Mouse (Mus musculus): ENCODE results near the gene 2410002F23Rik. TPM values are rescaled to one million over a fixed set of nuclear protein-coding genes. Genes with fewer than 3 reads are reported as not detected.
A peak's percentile ranks its signal among the peaks of the same experiment; 100 is the strongest.
"Not testable (repeated sequence)": the region's sequence is repeated elsewhere in the genome, so short reads cannot be mapped to it uniquely, and the experiment has no call there.

2410002F23Rik gene
- total RNA-seq, 2 experiments from 2014 or later, result 4.9 to 5.9 TPM

DNA sequence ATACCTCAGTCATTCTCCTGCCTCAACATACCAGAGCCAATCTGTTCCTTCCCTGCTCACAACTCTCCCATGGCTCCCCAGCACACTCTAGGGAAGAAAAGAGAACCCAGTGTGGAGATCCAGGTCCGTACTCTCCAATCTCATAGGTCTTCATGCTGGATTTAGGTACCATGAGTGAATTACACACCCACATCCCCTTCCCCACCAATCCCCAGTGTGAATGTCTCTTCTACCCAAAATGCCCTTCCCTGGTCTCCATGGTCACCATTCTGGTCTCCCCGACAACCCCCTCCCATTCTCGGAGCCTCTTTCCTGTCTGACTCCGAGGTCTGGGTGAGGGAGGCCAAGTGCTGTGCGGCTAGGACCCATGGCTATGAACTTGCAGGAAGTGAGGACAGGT lies 14.6 kb downstream of the 2410002F23Rik start, which contains the start of gene Gm15517:
Gm15517 (plus strand) TSS at position 301 of the 400 bp plus-strand sequence.
- DNase-seq (ENCODE audit: low spot score), result no peak

DNA sequence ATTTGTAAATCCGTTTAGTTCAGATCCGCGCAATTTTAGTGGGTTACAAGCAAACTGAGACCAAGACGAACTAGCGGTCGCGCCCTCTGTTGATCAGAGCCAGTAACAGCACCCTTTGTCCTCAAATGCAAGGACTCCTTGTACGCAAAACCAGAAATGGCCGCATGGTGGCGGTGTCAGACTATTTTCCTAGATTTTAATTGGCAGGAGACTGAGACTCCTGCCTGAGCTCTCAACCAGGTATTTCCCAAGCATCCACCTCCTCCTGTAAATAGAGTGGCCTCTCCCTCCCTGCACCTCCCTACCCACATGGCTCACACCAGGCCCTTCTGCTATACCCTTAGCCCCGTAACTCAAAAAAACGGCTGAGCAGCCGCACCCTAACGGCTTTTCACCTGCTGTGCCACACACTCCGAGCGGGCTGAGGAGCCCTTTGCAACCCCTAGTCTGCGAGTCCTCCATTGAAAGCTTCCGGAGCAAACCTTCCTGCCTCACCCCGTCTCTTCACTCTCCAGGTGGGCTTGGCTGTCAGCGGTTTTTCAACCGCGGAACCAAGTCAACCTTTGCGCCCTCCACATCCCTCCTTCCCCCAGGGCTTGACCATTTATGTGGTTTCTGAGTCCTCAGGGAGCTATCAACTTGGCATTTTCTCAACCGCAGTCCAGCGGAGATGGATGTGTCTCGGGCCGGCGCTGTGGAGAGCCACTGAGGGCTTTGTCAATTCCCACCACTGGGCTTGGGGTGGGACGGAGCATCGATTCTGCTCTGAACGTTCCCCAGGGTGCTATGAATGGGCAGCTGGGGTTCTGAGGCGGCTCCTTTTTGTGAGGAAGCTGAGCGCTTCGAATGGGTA lies 16.5 kb downstream of the 2410002F23Rik start:
- DNase-seq (ENCODE audit: low spot score), result peak; percentile 94

DNA sequence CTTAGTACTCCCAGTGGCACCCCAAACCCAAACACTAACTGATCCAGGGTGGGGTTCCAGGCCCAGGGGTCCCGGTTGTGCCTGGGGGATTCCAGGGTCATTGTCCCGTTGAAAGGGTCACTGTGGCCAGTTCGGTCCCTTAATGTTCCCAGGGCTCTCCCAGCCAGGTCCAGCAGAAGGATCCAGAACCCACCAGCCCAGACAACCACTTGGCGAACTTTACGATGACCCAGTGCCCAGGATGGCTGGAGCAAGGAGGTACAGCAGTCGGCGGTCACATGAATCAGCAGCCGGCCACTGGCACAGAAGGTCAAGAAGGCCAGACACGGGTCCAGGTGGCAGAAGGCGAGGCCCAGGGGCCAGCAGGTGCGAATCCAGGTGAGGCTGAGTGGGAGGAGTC lies 21.6 kb downstream of the 2410002F23Rik start:
- DNase-seq (ENCODE audit: low spot score), result no peak

DNA sequence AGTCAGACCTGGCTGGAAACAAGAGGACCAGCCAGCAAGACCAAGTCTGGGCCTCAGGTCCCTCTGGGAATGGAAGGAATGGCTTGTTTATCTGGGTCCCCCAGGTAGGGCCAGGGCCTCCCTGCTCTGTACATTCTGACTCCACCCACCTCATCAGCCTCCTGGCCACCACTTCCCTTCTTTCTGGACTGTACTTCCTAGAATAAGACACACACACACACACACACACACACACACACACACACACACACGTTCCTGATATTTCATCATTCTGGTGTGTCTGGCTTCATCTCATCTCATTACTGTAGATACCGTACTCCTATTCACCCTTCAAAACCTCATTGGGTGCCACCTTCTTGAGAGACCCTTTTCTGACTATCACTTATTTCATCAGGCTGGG lies 22.9 kb downstream of the 2410002F23Rik start:
- no peak for DNase-seq (ENCODE audit: low spot score)

DNA sequence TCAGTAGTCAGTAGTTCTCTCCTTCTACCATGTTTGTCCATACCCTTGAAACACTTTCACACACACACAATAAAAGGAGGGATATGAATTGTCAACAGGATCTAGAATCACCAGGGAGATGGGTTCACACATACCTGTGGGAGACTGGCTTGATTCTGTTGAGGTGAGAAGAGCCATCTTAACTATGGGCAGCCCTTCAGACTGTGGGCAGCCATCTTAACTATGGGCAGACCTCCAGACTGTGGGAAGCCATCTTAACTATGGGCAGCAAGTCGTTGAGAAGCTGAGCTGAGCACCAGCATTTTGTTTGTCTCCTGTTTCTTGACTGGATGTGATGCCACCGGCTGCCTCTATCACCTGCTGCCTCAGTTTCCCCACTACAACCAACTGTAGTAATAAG lies 24.8 kb downstream of the 2410002F23Rik start:
- DNase-seq (ENCODE audit: low spot score), result no peak

DNA sequence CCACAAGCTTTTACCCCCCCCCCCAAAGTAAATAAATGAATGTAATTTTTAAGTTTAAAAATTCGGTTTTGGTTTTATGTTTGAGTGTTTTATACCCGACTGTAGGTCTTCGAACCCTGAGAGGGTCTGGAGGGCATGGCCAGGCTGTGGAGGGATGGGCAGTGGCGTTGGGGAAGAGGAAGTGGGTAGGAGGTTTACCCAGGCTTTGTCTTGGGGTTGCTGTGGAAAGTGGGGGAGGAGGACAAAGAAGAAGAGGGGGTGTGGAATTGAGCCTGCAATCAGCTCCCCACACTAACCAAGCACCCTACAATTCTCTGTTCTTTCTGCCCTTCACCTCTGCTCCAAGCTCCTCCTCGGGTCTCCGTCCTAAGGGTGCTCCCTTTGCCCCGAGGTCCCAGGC lies 26.0 kb downstream of the 2410002F23Rik start:
- DNase-seq (ENCODE audit: low spot score), result no peak

DNA sequence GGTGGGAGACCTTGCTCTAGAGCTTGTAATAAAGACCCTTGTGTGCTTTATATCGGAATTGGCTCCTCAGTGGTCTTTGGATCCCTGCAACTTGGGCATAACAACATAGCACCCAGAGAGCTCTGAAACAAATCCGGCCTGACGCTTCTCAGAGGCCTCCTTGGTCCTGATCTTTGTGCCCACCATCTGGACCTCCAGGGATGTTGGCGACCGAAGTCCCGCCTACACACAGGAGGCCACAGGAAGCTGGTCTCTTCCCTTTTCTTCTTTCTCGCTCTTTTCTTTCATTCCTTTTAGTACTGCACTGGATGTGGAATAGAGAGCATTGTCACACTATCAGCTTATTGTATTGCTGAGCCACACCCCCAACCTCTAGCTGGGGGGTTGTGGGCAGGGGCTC lies 26.9 kb downstream of the 2410002F23Rik start:
- DNase-seq (ENCODE audit: low spot score), result no peak

DNA sequence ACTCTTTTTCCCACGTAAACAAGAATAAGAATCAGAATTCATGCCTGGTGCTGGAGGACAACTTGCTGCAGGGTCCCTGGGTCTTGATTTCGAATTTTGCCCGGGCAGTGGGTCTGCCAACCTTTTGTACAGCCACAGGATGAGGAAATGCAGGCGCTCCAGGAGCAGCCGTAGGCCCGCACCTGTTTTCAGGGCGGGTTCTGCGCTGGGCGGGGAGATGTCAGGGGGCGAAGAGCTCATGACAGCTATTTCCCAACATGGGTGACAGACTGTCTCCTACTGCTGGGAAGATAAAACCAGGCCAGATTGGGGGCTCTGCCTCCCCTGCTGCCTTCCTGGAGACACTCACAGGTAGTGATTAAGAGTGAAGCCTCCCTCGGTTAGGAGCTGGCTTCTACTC lies 27.6 kb downstream of the 2410002F23Rik start:
- DNase-seq (ENCODE audit: low spot score), result no peak

DNA sequence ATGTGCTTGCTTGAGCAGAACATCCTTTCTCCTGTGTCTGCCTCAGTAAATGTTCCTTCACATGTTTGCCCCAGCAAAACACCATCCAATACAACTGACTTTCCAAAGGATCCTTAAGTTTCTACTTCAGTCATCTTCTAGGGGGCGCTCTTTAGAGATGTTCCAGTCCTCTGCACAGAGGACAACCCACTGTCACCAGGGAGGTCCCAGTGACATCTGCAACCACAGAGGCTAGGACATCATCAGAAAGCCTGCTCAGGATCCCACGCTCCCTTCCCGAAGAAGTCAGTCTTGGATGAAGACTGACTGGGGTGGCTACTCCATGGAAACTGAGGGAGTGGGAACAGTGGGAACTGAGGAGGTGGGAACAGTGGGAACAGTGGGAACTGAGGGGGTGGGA lies 29.0 kb downstream of the 2410002F23Rik start:
- DNase-seq (ENCODE audit: low spot score), result no peak

DNA sequence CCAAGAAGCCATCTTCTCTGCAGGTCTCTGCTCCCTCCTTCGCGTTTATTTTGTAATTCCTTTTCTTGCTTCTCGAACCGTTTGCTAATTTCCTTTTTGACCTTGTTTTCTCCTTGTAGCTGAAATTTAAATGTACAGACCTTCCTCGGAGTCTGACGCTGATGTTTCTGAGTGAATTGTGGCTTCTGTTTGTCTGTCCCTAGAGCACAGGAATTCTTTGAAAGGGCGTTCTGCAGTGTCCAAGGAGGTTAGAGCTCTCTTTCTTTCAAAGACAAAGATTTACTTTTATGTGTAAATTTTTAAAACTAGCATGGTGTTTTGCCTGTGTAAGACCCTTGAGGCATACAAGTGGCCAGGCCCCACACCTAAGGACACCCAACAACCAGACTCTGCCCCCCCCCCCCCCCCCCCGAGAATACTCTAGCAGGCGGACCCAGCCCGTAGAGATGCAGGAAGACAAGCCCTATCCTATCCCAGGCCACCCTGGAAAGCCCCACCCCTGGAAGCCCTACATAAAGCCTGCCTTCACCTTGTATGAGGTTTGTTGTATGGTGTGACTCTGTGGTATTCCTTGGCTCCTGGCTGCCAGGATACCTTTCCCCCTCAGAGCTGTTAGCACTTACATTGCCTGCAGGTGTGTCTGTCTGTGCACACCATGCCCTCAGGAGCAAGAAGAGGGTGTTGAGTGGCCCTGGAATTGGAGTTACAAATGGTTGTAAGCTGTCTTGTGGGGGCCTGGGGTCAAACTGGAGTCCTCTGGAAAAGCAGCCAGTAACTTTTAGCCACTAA lies 30.1 kb downstream of the 2410002F23Rik start:
- no peak for DNase-seq (ENCODE audit: low spot score)

DNA sequence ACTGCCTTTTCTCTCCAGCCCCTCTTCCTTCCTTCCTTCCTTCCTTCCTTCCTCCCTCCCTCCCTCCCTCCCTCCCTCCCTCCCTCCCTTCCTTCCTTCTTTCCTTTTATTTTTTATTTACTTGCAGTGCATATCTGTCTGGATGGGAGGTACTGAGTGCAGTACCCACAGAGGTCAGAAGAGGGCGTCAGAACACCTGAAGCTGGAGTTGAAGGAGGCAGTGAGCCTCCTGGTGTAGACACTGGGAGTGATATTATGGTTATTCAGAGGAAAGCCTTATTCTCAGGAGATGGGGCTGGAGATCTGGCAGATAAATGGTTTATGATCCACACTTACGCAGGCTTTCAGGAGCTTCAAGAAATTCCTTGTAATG lies 30.7 kb downstream of the 2410002F23Rik start:
- no peak for DNase-seq (ENCODE audit: low spot score)

DNA sequence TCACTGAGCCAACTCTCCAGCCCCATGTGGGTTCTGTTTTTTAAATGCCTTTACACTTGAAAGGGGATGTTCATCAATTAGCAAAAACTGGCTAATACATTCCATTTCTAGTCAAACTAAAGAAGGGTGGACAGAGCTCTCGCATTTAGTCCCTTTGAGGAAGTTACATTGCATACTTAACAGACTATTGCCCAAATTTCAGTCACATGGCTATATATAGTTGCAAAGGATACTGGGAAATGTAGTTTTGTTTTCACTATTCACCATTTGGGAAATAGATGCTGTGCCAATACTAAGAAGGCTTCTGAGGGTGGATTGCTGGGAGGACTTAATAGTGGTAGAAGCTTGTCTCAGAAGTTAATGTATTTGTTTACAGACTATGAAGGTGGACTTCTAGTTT lies 34.4 kb downstream of the 2410002F23Rik start:
- no peak for DNase-seq (ENCODE audit: low spot score)

DNA sequence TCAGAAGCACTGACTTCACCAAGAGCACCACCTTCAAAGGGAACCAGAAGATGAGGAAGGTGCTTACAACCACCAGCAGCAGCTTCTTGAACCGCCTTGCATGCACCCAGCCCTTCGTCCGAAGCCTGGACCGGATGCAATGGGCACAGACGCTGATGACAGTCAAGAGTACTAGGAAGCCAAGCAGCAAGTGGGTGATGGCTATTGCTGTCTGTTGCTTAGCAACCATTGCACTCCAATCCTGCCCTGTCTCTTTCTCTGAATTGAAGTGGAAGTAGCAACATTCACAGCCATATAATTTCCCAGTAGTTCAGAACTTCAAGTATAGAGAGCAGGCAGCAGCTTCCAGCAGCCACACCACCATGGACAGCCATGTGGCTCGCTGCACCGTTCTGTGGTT lies 35.1 kb downstream of the 2410002F23Rik start:
- no peak for DNase-seq (ENCODE audit: low spot score)

DNA sequence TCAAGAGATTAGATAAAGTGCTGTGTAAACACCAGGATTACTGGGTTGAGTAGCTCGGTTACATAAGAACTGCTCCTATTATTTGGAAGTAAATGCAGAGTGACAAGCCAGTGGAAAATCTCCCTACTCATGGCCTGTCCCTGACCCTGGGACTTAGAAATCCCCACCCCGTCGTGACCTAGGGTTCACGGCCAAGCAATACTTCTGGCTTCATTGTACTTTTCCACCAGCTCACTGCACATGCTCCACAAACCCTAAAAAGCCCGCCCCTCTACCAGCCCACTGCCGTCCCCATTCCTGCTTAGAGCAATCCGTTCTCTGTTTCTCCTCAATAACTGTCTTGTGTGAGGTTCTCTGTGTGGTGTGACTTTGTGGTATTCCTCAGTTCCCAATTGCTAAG lies 41.2 kb downstream of the 2410002F23Rik start:
- DNase-seq (ENCODE audit: low spot score), result no peak

DNA sequence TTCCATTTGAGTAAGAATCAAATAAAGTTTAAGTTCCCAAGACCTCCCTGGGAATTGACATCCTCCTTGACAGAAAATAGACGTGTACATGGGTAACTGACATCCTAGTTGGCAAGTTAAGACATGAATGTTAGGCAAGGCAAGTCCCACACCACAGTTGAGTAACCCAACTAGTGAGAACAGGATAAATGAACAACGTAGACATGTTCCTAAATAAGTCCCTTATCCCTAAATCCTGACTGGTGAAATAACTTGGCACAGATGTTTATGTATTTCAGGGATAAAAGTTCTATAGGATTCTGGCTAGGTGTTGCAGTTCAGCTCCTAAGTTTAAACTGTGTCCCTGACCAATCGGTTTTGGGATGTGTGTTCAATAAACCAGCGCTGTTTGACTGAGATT lies 44.5 kb downstream of the 2410002F23Rik start:
- no peak for DNase-seq (ENCODE audit: low spot score)

DNA sequence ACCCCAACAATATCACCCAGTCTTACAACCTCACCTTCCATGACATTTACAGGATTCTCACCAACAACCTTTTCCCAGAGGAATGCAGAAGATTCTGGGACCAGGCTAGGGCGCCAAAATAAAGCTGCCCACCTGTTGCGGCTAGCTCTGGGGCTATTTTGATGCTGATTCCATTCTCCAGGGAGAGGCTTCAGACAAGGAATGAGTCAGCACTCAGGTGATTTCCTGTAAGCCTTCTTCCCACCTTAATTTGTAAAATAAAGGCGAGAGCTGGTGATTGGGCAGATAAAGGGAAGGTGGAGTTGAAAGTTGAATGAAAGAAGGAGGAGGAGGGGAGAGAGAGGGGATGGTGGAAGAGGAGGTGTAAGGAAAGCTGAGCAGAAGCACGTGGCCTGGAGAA lies 44.9 kb downstream of the 2410002F23Rik start:
- no peak for DNase-seq (ENCODE audit: low spot score)

DNA sequence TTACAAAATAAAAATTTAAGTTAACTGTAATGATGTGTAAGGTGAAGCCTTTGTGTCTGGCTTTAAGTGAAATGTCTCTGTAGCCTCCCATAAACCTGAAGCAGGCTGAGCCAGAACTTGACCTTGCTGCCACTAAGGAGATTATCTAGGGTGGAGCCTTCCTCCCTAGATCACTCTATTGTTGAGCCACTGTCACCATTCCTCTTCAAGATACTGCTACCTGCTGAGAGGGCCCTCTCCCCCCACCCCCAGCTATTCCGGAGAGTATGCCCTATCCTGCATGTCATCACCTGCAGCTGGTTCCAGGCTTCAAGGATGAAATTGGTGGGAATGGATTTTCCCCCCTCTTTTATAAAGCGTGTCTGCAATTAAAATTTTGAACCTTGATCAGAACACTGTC lies 51.0 kb downstream of the 2410002F23Rik start:
- DNase-seq (ENCODE audit: low spot score), result not testable (repeated sequence)

Other genes starting within 250 kb of the 2410002F23Rik start
- 1 to 10 TPM in 1 of 2 experiments, under 1 TPM in 1; 0.21 to 1.1 TPM for gene Klk1b26, start 234.6 kb upstream of the 2410002F23Rik start, total RNA-seq (2021)
- not detected for gene Klk1b27, start 194.4 kb upstream of the 2410002F23Rik start, total RNA-seq (2021)
- not detected for gene Klk1b21, start 144.4 kb upstream of the 2410002F23Rik start, total RNA-seq (2021)
- gene Klk1b22, start 134.0 kb upstream of the 2410002F23Rik start, total RNA-seq (2021), result not detected
- not detected for gene Klk1b16, start 110.0 kb upstream of the 2410002F23Rik start, total RNA-seq (2021)
- gene Klk1b24, start 58.5 kb upstream of the 2410002F23Rik start, total RNA-seq (2021), result not detected
- not detected for gene Klk1b3, start 48.5 kb upstream of the 2410002F23Rik start, total RNA-seq (2021)
- not detected for gene Klk1b4, start 39.3 kb upstream of the 2410002F23Rik start, total RNA-seq (2021)
- gene Klk1b5, start 30.8 kb upstream of the 2410002F23Rik start, total RNA-seq (2021), result not detected
- gene Klk1, start 21.4 kb upstream of the 2410002F23Rik start, total RNA-seq (2021), result under 1 TPM in 1 of 2 experiments, not detected in 1; 0.71 TPM
- not detected for gene Gm36864, start 10.5 kb upstream of the 2410002F23Rik start, total RNA-seq (2021)
- gene 1700028J19Rik, start within 50 bp of the 2410002F23Rik start, total RNA-seq (2021), result not detected
- gene Acp4, start 10.7 kb downstream of the 2410002F23Rik start, total RNA-seq (2021), result not detected
- gene Gm15517, start 14.7 kb downstream of the 2410002F23Rik start, total RNA-seq (2021), result not detected
- gene Clec11a, start 60.2 kb downstream of the 2410002F23Rik start, total RNA-seq (2021), result 1 to 10 TPM in 1 of 2 experiments, under 1 TPM in 1; 0.84 to 1.3 TPM
- gene Shank1, start 63.5 kb downstream of the 2410002F23Rik start, total RNA-seq (2021), result under 1 TPM; 0.25 to 0.36 TPM
- gene Syt3, start 137.4 kb downstream of the 2410002F23Rik start, total RNA-seq (2021), result 1 to 10 TPM; 3.4 to 4.8 TPM
- under 1 TPM in 1 of 2 experiments, not detected in 1; 0.25 TPM for gene 1700008O03Rik, start 139.1 kb downstream of the 2410002F23Rik start, total RNA-seq (2021)
- under 1 TPM in 1 of 2 experiments, not detected in 1; 0.12 TPM for gene Lrrc4b, start 182.3 kb downstream of the 2410002F23Rik start, total RNA-seq (2021)
- not detected for gene Aspdh, start 218.7 kb downstream of the 2410002F23Rik start, total RNA-seq (2021)
- gene Josd2, start 221.3 kb downstream of the 2410002F23Rik start, total RNA-seq (2021), result 10 to 100 TPM; 49.8 to 49.9 TPM
- gene Emc10, start 249.8 kb downstream of the 2410002F23Rik start, total RNA-seq (2021), result 10 to 100 TPM; 48.2 to 49.0 TPM
- 1 to 10 TPM; 3.5 to 5.0 TPM for gene Fam71e1, start 249.9 kb downstream of the 2410002F23Rik start, total RNA-seq (2021)

All from gastrocnemius, adult 18-20 months (tissue).